Mouse (Mus musculus): Measurements from ENCODE around the gene Foxk2. TPM values are rescaled to one million over a fixed set of nuclear protein-coding genes. Genes with fewer than 3 reads are reported as not detected.

Foxk2 gene
- total RNA-seq (2021) = 10 to 100 TPM; 86.2 to 92.6 TPM

DNA sequence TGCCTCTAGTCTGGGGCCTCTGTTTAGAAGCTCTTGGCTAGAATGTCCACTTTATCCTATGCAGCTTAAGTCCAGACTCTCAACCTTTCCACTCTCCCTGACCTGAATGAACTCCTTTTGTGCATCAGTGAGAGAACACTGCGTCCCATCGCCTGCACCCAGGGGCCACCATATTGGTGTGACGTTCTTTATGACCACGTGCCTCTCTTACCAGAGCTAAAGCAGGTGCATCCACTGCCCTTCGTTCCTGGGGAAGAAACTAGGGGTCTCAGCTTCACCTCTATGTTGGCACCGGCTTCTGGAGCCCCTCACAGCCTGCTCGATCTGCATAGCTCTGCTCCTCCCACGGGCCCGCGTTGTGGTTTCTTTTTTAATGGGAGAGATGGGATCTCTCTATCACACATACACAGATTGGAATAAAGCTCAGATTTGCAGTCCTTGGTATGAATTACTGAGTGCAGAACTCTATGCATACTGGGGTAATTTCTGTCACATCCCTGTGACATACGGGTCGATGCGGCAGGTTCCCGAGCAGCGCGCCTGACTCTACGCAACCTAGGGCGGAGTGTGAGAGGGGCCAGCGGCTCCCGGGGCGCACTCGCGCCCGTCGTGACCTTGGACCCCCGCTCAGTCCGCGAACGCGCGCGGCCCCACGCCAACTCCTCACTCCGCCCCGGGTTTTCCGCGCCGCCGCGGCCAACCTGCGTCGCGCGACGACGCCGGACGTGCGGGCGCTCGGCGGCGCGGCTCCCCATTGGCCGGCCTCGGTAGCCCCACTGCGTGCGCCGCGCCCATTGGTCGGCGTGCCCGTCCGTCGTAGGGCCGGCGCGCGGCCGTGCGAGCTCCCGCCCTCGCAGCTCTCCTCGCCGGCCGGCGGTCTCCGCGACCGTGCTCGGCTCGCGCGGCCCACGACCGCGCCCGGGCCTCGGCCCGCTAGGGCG, at the start of gene Foxk2:
TSS of gene Foxk2 (plus strand) at position 831 of the 941 bp plus-strand sequence.
- intact Hi-C loops (cut with DNase I) = no loop called here
- peak; percentile 91 to 93 for DNase-seq (ENCODE audit: low spot score in 2 of 2)

DNA sequence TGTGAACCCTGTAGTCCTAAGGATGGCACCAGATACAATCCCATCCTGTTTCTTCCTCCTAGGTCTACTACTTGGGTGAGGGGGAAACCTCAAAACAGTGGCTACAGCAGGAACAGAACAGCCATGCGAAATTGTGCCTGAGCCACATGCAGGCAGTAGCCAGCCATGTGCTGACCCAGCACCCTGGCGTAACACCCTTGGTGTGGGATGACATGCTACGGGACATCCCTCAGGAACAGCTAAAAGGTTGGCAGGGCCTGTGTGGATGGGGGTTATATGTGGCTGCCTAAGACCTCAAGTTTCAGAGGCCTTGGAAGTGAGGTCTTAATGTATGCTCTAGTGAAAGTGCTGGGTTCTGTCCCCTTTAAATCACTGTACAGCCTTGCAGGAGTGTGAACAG, 43.0 kb upstream of the Foxk2 start:
- intact Hi-C loops (cut with DNase I) = no loop called here
- DNase-seq (ENCODE audit: low spot score in 2 of 2) = no peak

DNA sequence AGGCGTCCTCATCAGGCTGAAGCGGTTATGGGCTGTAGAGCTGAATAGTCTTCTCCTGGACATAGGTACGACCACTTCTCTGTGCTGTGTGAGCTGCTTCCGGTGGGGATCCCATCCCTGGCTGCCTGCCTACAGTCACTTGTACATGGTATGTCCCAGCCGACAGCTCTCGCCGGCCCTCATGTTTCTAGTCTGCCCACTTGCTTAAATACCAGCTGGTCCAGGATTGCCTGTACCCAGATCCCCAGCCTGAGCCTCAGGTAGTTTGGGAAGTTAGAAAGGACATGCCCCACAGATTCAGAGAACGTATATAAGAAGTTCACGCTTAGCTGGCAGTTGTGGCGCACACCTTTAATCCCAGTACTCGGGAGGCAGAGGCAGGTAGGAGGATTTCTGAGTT, 40.0 kb upstream of the Foxk2 start:
- intact Hi-C loops (cut with DNase I) = no loop called here
- no peak for DNase-seq (ENCODE audit: low spot score in 2 of 2)

DNA sequence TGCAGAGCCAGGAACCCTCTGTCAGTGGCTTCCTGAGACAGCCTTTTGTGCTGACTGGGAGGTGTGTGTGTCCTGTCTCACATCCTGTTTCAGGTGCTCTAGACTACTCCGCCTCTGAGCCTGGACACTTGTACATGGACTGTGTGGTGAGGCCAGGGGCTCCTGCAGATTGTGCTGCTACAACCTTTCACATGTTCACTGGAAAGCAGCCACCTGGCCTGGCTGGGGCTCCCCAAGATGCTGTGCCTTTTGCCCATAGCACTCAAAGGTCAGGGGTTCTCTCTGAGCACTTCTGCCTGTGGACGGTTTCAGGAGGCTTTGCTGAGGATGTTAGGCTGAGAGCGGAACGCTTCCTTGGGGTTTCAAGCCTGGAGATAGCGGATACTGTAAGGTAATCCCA, 39.0 kb upstream of the Foxk2 start:
- intact Hi-C loops (cut with DNase I) = no loop called here
- no peak for DNase-seq (ENCODE audit: low spot score in 2 of 2)

DNA sequence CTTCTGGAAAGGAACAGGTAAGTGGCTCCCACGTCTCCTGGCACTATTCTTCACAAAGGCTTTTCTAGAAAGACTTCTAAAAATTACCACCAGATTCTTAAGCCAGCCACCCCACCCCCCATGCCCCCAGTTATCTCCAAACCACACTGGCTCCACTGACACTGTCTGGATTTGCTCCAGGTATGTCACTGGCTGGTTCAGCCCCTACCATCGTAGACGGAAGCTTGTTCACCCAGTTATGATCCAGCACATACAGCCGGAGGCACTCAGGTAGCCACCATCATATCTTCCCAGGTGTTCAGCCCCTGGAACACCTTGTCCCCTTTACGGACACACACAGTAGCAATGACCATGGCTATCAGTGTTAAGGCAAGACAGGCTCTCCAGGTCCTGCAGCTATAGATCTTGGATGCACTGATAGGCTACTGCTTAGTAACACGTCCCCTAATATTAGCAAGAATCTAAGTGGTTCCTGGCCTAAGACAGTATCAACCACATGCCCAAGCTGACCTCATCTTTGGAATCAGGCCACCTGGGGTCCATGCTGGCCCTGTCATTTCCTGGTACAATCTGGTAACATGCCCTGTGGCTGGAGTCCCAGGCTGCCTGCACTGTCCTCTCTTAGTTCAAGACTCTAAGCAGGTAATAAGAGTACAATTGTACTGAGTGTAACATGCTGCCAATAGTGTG, 38.3 kb upstream of the Foxk2 start:
- DNase-seq (ENCODE audit: low spot score in 2 of 2) = no peak
- intact Hi-C loops (cut with DNase I) = no loop called here

DNA sequence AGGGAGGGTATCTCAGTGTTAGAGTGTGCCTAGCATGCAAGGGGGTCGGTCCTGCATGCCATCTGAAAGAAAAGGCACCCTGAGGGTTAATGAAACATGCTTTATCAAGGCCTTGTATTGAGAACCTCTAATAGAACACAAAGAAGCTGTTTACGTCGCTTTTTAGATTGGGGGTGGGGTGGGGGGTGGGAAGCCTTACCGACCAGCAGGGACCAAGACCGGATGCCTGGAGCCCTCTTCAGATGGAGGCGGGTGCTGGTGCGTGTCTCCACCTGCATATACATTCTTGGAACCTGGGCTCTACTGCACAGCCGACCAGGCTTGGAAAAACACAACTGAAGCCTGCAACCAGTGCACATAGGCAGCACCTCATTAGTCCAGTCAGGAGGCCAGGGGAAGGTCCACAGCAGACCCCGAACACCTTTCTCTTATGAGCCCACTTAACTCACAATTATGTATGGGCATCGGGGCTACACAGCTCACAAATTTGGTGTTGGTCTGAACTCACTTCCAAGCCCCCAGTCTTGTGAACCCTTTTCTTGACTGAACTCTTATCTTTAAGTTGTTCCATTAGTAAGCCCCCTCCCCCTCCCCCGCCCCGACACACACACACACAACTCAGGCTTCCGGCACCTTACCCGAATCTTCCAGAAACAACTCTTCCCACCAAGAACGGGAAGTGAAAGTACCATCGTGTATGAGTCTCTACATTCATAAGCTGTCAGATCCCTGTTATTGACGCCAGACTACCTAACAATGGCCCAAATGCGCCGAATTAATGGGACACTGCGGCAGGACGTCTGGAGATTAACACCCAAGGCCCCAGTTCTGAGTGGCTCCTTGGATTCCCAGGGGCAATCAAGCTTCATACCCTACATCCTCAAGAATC, 31.4 kb upstream of the Foxk2 start:
- DNase-seq (ENCODE audit: low spot score in 2 of 2) = no peak
- intact Hi-C loops (cut with DNase I) = no loop called here

DNA sequence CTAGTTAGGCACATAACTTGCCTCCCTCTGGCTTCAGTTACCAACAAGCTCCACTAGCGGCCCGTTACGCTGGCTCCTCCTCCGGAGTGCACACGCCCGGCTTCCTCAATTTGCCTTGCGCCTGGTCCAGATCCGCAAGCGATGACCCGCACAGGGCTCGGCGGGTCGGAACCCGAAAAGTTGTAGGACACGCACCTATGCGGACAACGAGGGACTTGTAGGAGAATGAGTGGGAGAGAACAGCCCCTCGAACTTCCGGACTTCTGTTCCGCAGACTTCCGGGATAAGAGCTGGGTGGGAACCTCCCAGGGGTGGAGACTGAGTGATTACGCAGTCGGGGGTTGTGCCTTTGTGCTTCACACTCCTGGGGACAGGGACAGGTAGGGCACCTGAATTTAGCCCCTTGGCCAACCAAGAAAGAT, 30.8 kb upstream of the Foxk2 start, which contains the start of gene Cybc1:
TSS of gene Cybc1 (minus strand) at position 305 of the 422 bp plus-strand sequence.
- intact Hi-C loops (cut with DNase I) = no loop called here
- peak; percentile 68 to 82 for DNase-seq (ENCODE audit: low spot score in 2 of 2)

DNA sequence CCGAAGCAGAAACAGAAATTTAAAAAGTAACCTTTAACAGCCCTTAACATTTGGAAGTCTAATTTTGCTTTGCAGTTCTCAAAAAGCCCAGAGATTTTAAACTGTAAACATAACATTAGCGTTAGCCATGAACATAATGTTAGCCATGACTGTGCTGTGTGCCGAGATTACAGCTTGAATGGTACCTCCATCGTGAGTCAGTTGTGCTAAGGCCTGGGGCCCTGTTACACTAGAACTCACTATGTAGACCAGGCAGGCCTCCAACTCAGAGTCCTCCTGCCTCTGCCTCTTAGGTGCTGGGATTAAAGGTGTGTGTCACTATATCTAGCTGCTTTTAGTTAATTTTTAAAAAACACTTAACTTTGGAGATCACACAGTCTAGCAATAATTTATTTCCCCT, 28.6 kb upstream of the Foxk2 start:
- DNase-seq (ENCODE audit: low spot score in 2 of 2) = no peak
- intact Hi-C loops (cut with DNase I) = no loop called here

DNA sequence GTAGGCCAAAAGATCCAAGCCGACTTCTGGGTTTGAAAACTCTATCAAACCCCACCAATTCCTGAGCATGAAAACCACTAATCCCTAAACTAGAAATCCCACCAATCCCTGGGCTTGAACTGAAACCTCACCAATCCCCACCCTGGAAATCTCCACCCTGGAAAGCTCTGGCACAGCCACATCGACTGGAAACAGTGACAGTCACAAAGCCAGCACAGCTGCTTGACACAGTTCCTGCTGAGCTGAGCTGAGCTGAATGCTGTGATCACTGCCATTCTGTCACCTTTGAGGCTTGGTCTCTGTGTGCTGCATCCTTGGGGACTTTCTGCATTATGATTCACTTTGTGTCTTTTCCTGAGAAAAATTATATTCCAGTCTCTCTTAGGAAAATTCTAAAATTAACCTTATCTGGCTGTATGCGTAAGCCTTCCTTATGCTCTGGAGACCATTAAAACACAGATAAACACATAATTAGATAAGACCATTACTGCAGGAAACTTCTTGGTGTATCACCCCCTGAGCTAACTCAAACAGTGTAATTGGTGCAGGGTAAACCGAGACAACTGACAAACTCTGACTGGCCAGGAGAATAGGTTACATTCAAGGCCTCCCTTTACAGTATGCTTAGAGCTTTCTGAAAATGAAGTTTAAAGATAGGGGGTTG, 28.0 kb upstream of the Foxk2 start:
- intact Hi-C loops (cut with DNase I) = no loop called here
- peak in 1 of 2 experiments; percentile 61 for DNase-seq (ENCODE audit: low spot score in 2 of 2)

DNA sequence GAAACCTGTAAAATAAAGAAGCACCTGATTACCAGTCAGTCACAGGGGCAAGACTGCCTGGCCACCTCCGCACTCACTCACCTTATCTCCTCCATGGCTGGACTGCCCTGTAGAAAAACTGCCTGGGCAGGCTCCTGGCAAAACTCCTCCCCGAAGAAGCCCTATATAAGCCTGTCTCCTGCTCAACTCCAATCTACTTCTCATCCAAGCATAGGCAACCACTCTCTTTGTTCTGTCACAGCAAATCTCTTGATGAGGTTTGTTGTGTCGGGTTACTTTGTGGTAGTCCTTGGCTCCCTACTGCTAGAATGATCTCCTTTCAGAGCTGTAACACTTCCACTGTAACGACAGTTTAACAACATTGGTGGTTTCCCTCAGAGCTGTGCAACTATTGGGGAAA, 27.1 kb upstream of the Foxk2 start:
- intact Hi-C loops (cut with DNase I) = no loop called here
- DNase-seq (ENCODE audit: low spot score in 2 of 2) = no peak

DNA sequence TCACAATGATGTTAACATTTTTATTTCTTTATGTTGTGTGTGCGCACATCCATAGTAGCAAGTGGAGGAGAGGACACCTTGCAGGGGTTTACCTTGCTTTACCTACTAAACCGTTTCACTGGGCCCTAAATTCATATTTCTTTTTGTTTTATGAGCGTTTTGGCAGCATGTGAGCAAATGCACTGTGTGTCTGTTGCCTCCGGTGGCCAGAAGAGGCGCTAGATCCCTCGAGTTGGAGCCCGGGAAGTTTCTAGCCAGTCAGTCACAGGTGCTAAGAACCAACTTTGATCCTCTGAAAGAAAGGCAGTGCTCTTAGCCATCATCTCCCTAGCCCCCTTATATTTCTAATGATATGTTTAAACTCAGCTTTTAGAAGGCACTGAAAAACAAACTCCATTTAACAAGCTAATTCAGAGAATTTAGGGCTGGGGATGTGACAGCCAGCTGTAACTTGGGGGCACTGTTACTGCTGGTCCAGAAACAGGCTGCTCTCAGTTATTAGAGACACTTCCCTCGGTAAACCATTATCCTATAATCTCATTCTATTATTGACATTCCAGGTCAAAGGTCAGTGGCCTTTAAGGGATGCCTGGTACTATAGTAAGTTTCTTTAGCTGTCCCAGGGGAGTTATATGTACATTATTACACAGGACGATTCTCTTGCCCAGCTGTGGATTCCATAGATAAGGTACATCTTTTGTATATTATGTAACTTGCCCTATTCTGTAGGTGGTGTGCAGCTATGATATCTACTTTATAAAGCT, 24.1 kb upstream of the Foxk2 start:
- DNase-seq (ENCODE audit: low spot score in 2 of 2) = no peak
- intact Hi-C loops (cut with DNase I) = loop anchor here (2.0 kb wide), 2 partner anchors 31 to 55 kb away; partner anchors contain the start of genes Hexdc and Ogfod3

DNA sequence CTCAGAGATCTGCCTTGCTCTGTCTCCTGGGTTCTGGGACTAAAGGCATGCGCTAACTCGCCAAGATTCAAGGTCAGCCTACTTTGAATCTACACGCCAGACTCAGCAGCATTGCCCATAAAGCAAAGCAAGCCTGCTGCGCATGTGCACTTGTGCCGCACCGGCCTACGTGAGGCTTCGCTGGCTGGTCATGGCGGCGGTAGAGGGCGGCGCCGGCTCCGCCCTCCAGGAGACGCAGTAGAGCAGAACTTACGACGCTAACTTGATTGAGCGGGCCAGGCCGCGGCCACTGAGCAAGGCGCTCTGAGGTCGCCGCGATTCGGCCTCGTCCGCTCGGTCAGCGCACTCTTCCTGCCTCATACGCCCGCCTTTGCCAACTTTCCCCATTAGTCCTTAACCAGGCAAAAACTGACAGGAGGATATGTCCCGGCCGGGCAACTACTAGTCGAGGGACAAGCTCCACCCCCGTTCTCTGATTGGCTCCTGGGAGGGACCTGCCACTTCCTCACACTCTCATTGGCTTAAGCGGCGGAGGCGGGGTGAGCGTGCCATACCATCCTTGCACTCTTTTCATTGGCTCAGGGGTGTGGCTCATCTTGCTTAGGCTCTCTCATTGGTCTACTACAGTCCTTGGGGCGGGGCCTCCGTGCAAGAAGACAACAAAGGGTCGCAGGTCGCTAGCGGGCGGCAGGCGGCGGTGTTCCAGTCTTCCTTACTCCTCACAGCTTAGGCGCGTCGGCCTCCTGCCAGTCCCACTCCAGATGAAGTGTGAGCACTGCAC, 23.0 kb upstream of the Foxk2 start, which contains the start of gene Narf:
TSS of gene Narf (plus strand) at position 690 of the 781 bp plus-strand sequence.
- peak; percentile 99 to 100 for DNase-seq (ENCODE audit: low spot score in 2 of 2)
- intact Hi-C loops (cut with DNase I) = loop anchor here (2.0 kb wide), 2 partner anchors 32 to 54 kb away; partner anchors contain the start of genes Hexdc and Ogfod3

DNA sequence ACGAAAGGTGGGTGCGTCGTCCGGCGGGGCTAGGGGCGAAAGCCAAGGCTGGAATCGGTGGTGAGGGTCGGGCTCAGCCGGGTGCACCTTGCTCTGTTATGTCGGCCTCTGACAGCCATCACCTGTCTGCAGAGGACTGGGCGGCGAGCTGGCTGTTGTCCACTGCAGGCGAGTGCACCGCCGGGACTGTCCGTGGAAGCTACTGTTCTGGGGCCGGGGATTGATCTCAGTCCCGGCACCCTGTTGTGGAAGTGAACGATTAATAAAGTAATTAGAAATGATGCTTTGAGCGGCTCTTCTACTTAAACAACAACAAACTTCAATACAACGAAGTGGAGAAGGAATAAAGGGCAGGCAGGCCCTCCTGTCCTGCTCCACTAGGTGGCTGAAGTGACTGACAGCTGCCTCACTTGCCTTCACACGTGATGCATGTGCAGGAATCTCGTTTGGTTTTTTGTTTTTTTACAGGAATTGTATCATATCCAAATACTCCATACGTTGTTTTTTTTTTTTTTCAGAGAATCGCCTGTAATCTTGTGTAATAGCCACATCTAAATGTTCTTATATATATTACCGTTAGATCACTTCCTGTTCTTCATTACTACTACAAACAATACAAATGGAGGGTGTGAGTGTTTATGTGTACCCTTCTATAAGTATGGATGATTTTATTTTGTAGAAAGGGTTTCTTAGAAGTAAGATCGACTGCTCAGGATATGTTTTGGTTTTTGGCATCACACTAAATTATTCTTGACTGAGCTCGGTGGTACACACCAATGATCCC, 22.3 kb upstream of the Foxk2 start:
- intact Hi-C loops (cut with DNase I) = loop anchor here (2.0 kb wide), 2 partner anchors 33 to 53 kb away; partner anchors contain the start of genes Hexdc and Ogfod3
- peak; percentile 36 to 38 for DNase-seq (ENCODE audit: low spot score in 2 of 2)

DNA sequence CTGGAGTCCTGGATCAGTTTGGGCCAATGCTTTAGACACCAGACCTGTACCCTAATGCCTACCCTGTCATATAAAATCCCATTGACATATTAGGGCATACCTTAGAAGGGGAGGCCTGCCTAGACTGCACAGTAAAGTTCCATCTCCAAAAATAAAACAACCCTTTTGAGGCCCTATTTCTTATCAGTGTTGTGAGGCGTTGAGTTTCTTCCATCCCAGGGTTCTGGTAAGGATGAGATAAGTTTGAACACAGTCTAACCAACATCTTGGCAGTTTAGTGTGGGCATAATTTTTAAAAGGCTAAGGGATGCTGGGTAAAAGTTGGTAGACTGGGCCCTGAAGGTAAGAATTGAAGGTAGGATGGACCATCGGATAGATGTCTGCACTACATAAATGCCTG, 20.1 kb upstream of the Foxk2 start:
- no peak for DNase-seq (ENCODE audit: low spot score in 2 of 2)
- intact Hi-C loops (cut with DNase I) = no loop called here

DNA sequence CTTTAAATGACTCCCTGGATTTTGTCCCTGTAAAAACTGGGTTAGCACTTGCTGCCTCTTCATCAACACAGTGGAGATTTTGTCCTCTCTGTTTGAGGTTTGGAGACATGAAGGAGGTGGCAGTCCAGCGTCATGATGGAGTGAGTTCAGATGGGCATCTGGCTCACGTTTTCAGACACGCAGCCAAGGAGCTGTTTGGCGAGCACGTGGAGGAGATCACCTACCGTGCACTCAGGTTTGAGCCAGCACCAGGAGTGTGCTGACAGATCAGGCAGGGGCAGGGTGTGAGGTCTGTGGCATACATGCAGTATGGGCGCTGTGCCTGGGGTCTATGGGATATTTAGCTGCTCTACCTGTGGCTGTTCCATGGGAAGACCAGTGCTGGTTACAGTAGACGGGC, 9.6 kb upstream of the Foxk2 start:
- intact Hi-C loops (cut with DNase I) = no loop called here
- no peak for DNase-seq (ENCODE audit: low spot score in 2 of 2)

DNA sequence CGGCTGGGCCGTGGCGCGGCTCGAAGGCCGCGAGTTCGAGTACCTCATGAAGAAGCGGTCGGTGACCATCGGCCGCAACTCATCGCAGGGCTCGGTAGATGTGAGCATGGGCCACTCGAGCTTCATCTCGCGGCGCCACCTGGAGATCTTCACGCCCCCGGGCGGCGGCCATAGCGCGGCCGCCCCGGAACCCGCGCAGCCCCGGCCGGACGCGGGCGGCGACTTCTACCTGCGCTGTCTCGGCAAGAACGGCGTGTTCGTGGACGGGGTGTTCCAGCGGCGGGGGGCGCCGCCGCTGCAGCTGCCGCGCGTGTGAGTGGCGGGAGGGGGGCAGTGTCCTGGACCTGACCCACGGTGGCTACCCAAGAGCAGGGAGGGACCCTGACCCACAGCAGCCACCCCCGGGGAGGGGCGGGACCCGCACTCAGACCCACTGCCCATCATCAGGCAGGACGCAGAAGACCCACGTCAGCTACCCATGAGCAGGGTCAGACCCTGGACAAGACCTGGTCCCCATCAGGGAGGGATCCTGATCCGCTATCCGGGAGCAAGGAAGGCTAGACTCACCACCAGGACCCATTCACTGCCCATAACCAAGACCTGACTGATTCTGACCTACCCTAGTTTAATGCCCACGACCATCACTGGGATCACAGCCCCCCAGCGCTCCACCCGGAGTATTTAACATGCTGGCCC, 569 bp downstream of the Foxk2 start:
- intact Hi-C loops (cut with DNase I) = no loop called here
- peak; percentile 16 to 26 for DNase-seq (ENCODE audit: low spot score in 2 of 2)
